Mouse (Mus musculus) erythroblast, embryonic 14.5 days (primary cell): Measurements from ENCODE around the gene Immp2l. TPM values are rescaled to one million over a fixed set of nuclear protein-coding genes. Genes with fewer than 3 reads are reported as not detected.

Experiments
- H3K27me3 ChIP-seq: 2 replicates; pipeline ENCODE4 v1.6.1; 2012; ENCODE audit warnings: inconsistent platforms; ENCODE audit not compliant: control insufficient read depth
- H3K36me3 ChIP-seq: 2 replicates; pipeline ENCODE4 v1.6.1; 2012; ENCODE audit warnings: mild to moderate bottlenecking, inconsistent platforms; ENCODE audit not compliant: control insufficient read depth
- H3K4me1 ChIP-seq: 2 replicates; pipeline ENCODE4 v1.6.1; 2012; ENCODE audit warnings: inconsistent platforms; ENCODE audit not compliant: control insufficient read depth
- H3K4me3 ChIP-seq: replicated peaks from 2 replicates; pipeline ENCODE3; 2012; ENCODE audit warnings: moderate library complexity, mild to moderate bottlenecking, inconsistent platforms
- H3K9me3 ChIP-seq: 2 replicates; pipeline ENCODE4 v1.6.1; 2012; ENCODE audit warnings: low read length, inconsistent platforms, mixed read lengths; ENCODE audit not compliant: control insufficient read depth
- GATA1 ChIP-seq: IDR thresholded peaks from 2 replicates; pipeline ENCODE4 v1.6.1; 2012; ENCODE audit warnings: low read length, inconsistent platforms, mixed read lengths
- TAL1 ChIP-seq: IDR thresholded peaks from 3 replicates; pipeline ENCODE4 v1.6.1; 2012; ENCODE audit warnings: low read length, inconsistent platforms, mixed read lengths
- polyA plus RNA-seq: library from polyadenylated mRNA; stranded (reverse); fragments of >175 nt; gene quantifications from 2 replicates; pipeline ENCODE4 v1.2.3, GENCODE M21; 2012

Gene Immp2l
- polyA plus RNA-seq, 1 experiment = 0.11 TPM

DNA sequence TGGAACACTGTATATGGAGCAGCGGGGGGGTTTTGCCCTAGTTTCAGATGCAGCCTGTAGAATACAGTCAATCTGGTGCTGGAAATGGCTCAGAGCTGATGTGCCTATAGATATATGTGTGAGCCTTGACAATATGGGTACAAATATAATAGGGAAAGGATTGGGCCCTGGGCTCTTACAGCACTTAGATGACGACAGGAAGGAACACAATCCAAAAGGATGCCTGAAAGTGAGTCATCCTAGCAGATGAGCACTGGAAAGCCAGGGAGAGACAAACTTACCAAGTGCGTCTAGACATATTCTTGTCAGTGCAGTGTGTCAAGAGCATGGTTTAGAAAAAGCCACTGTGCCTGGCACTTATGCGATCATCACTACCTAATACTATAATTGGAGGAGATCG is 516.1 kb downstream of the Immp2l start:
- H3K4me3 ChIP-seq = no peak overlapping the region
- H3K9me3 ChIP-seq = no peaks in the 10 kb centered on the region
- TF ChIP-seq GATA1 (no peak), TAL1 (no peak)
- H3K4me1 ChIP-seq = no peaks in the 10 kb centered on the region
- no peaks in the 10 kb centered on the region for H3K36me3 ChIP-seq
- H3K27me3 ChIP-seq = no peaks in the 10 kb centered on the region

- Histone ChIP-seq H3K4me3 (no peak overlapping the region), H3K9me3 (no peaks in the 10 kb centered on the region), H3K27me3 (no peaks in the 10 kb centered on the region), H3K4me1 (peaks cover under 1% of the 10 kb centered on the region; the same call in 1 of the 2 replicates), H3K36me3 (no peaks in the 10 kb centered on the region)
- no peak for TF ChIP-seq TAL1
- TF ChIP-seq GATA1 = no peak
Observed at GRCm38 (mm10) chr12:41551578-41551977, 527.7 kb downstream of the Immp2l start.

GRCm38 (mm10) chr12:41557832-41558231 is 533.9 kb downstream of the Immp2l start:
- Histone ChIP-seq H3K4me3 (no peak overlapping the region), H3K27me3 (no peaks in the 10 kb centered on the region), H3K4me1 (peaks cover 2% of the 10 kb centered on the region; the same call in 1 of the 2 replicates), H3K36me3 (no peaks in the 10 kb centered on the region), H3K9me3 (no peaks in the 10 kb centered on the region)
- no peak for TF ChIP-seq GATA1
- TF ChIP-seq TAL1 = no peak

DNA sequence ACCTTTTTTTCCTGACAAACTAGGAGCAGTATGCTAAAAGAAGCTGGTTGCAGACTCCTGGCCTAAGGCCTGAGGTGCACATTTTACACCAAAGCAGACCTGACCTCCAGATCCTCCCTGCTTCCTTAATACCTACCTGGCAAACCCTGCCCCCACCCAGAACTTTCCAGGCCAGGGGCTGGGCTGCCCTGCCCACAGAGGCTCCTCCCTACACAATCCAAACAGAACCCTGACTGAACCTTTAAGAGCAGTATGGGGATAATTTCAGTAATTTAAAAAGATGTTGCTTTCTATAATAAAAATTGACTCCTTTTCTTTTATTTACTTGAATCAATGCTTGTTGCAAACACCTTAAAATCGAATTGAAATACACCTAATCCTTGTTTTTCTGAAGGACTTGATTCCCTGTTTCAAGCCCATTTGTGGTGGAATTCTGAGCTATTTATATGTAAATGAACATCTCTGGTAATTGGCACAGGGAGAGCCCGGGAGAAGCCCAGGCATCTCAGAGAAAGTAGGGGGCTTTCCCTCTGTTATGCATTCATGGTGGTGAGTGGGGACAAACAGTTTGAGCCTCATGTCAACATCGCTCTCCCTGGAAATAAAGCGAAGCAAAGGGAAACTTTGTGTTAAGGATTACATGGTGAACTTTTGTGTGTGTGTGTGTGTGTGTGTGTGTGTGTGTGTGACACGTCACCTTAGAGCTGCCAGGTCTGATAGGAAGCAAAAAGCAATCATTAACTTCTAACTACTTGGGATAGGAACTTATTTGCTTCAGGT is 535.3 kb downstream of the Immp2l start:
- TF ChIP-seq GATA1 (no peak), TAL1 (no peak)
- no peaks in the 10 kb centered on the region for H3K27me3 ChIP-seq
- no peaks in the 10 kb centered on the region for H3K36me3 ChIP-seq
- H3K4me3 ChIP-seq = no peak overlapping the region
- H3K9me3 ChIP-seq = no peaks in the 10 kb centered on the region
- H3K4me1 ChIP-seq = peaks cover 2% of the 10 kb centered on the region; the same call in 1 of the 2 replicates

DNA sequence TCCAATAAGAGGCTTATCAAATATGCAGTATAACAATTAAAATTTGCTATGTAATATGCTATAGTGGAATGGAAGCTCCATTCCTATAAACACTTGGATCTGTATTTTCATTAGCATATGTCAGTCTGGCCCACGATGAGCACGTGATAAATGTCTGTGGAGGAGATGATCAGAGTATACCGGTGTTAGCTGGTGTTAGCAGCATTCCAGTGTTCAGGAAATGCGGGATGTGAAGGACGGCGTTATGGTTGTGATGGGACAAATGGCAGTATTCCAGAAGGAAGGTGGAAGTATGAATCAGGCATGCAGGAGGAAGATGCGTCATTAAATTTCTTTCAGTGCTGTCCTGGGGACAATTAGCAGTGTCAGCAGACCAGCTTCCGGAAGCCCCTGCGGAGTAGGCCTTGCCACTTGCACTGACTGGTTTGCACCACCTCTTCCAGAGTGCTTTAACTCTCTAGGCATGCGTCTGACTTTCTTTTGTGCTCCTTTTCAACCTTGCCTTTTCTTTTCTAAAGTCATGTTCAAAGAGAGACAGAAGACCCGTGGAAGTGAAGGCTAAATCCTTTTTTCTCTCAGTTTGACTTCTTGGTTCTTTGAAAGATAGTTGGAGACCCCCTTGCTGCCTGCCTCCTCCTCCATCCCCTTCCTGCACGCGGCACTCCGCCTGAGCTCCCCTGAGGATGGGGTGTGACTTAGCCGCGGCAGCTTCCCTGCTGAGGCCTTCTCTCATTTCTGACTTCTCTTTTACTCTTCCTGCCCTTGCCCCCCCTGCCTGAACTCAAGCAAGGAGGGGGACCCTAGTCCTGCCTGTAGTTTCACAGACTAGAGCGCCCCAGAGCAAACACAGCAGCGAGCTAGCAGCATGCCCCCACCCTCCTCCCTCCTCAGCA is 541.9 kb downstream of the Immp2l start:
- Histone ChIP-seq H3K9me3 (no peaks in the 10 kb centered on the region), H3K4me1 (peaks cover 8% of the 10 kb centered on the region), H3K27me3 (no peaks in the 10 kb centered on the region), H3K36me3 (no peaks in the 10 kb centered on the region), H3K4me3 (peak overlapping the region; percentile 9)
- no peak for TF ChIP-seq TAL1
- TF ChIP-seq GATA1 = no peak

DNA sequence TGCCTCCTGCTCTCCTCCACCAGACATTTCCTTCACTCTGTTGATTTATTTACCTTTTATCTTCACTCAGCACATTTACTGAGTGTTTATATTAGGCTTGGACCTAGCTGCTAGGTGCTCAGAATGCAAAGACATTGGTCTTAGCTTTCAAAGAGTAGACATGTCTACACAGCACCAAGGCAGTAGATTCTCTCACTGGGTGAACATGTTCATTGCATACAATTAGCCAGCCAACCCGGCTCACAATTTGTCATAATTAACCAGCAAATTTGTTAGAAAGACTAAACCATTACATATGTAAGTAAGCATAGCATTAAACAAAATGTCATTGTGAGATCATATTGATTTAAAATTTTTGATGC is 542.5 kb downstream of the Immp2l start:
- Histone ChIP-seq H3K4me1 (peaks cover 8% of the 10 kb centered on the region), H3K9me3 (no peaks in the 10 kb centered on the region), H3K36me3 (no peaks in the 10 kb centered on the region), H3K4me3 (no peak overlapping the region), H3K27me3 (no peaks in the 10 kb centered on the region)
- TF ChIP-seq TAL1 = no peak
- TF ChIP-seq GATA1 = no peak

GRCm38 (mm10) chr12:41573754-41574153 is 549.9 kb downstream of the Immp2l start:
- no peak for TF ChIP-seq GATA1
- no peak for TF ChIP-seq TAL1
- Histone ChIP-seq H3K9me3 (no peaks in the 10 kb centered on the region), H3K27me3 (no peaks in the 10 kb centered on the region), H3K4me3 (no peak overlapping the region), H3K36me3 (no peaks in the 10 kb centered on the region), H3K4me1 (peaks cover 4% of the 10 kb centered on the region)

GRCm38 (mm10) chr12:41575221-41575620 is 551.3 kb downstream of the Immp2l start:
- TF ChIP-seq GATA1 = no peak
- TF ChIP-seq TAL1 = no peak
- H3K27me3 ChIP-seq = no peaks in the 10 kb centered on the region

GRCm38 (mm10) chr12:41593401-41593800 is 569.5 kb downstream of the Immp2l start:
- no peaks in the 10 kb centered on the region for H3K27me3 ChIP-seq
- no peak overlapping the region for H3K4me3 ChIP-seq
- no peaks in the 10 kb centered on the region for H3K36me3 ChIP-seq
- no peaks in the 10 kb centered on the region for H3K9me3 ChIP-seq
- TF ChIP-seq GATA1 (no peak), TAL1 (no peak)
- H3K4me1 ChIP-seq = no peaks in the 10 kb centered on the region

More at GRCm38 (mm10) chr12:41575221-41575620, 551.3 kb downstream of the Immp2l start:
- no peaks in the 10 kb centered on the region for H3K9me3 ChIP-seq
- peaks cover 4% of the 10 kb centered on the region for H3K4me1 ChIP-seq
- H3K4me3 ChIP-seq = no peak overlapping the region
- H3K36me3 ChIP-seq = no peaks in the 10 kb centered on the region
